Mouse (Mus musculus) c-Kit-positive CD71-positive TER-119-negative erythroid progenitor cells, embryonic 14.5 days (primary cell): ENCODE measurements at regions not wholly inside any gene's neighbourhood (a gene's known extent, or its start where the extent isn't known, plus 50 kb on each side); places are given as distances from the start of the nearest gene placed in this dataset.

Experiments
- DNase-seq: peaks from one replicate; pipeline ENCODE4 v3.0.0-alpha.2; 2013; ENCODE audit warnings: low read depth

DNA sequence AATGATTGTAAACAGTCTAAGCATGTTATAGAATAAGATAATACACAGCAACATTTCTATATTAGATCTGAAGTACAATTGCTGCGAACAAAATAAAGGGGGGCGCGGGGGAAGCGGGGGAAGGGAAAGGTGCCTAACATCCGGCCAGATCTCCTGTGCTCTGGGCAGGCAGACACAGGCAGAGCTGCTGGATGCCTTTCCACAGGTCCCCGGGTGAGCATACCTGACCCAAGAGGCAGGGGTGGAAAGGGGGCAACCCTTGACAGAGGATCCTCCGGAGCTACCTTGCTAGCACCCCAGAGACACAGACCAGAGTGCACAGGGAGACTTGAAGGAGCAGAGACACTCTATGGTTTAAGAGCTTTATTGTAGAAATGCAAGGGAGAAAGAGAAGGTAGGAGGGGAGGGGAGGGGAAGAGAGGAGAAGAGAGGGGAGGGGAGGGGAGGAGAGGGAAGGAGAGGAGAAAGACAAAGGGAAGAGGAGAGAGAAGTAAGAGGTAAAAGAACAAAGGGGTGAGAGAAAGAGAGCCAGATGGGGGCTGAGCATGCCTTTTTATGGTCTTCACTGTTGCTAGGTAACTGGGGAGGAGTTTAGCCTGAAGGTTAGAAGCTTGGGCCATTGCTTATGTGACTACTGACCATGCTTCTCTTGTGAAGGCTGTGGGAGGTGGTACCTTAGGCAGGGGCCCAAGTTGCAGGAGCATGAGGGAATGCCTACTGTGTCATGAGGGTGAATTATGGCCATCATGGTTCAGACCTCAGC lies 308.2 kb upstream of the Negr1 start:
- no peak for DNase-seq

DNA sequence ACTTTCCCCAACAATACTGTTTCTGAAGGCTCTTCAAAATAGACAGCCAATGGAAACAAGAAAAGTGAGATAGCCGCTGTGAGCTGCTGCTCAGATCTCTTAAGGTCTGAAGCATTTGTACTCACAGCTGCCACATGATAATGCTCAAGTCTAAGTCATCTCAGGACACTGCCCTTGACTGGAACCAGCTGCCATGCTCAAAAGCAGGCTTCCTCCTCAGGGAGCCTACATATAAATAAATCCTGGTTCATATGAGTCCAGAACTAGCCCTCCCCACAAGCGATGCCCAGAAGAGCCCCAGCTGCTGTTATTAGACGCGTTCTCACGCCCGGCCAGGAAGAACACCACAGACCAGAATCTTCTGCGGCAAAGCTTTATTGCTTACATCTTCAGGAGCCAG lies 304.9 kb upstream of the Negr1 start:
- DNase-seq: no peak

DNA sequence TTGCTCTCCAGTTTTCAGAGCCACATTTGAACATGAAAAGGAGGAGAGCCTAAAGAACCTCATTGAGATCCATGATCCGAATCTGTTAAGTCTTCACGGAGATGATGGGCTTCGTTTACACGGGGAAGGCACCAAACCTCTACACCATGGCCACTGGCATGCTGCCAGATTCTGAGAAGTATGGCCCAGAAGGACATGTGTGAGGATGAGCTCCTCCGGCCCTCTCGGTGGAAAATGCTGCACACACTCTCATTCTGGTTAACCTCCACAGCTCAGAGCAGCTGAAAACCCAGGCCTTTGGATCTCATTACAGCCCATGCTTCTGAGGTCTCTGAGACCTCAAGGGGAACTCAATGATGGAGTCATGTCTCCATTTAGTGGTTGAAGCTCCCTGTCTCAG lies 296.9 kb upstream of the Negr1 start:
- DNase-seq: no peak

- no peak for DNase-seq
Measured at GRCm38 (mm10) chr3:156267727-156268126, 293.9 kb upstream of the Negr1 start.

DNA sequence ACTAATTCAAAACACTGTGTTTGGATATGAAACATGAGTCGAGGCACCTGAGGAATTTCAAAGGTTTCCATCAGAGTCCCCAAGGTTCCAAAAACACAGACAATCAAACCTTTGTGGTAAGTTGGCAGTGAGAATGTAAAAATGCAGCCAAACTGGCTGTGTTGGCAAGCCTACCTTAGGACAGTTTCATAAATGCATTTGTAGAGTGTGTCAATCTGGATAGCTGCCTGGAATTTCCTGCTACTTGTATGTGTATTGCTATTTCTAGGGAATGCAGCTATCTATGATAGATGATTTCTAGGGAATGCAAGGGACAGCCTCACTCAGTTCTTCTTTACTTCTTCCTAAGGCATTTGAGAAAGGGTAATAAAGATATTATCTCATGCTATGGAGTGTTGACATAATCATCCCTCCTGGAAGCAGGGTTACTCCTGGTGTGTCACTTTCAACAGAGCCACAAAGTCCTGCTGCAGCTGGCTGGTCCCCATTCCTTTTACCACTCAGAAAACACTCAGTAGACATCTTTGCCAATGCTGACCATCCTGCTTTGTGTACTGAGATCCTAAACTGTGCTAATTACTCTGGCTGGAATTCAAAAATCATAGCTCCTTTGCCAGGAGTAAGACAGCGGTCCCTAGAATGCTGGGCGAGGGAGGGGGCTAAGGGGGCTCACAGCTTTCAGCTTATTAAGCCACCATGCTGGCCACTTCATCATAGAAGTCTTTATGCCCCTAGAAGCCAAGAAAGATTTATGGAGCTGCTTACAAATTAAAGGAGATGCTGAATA lies 261.4 kb upstream of the Negr1 start:
- DNase-seq: no peak

DNA sequence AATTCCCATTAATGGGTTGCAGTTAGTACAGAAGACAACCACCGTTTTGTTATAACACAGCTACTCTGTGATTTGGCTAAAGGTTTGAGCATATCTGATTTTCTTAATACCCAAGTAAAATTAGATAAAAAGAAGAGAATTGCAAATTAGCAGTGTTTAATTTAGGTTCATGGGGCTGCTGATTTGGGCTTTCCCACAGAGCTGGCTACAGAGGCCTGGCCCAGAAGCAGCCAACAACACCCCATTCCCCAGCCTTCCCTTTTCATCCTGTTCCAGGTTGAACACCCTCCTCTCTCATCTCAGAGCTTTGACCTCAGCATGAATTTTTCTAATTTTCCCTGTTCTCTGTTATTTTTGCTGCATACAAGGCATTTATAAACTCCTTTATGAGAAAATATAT lies 260.3 kb upstream of the Negr1 start:
- DNase-seq: no peak

DNA sequence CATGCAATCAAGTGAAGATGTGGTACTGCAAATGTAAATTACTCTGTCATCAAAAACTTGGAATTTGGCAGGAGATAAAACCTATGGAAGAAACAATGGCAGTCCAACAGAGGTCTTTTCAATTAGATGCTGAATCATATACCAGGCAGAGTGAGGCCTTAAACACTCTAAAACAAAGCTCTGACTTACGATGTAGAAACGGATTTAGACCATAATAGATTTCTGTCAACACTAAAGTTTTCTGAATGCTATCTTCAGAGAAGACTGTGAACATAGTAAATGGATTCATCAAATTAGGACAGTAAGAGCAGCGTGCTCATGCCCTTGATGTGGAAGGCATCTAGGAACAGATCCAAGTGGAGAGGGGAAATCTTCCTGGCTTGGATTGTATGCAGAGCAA lies 259.8 kb upstream of the Negr1 start:
- no peak for DNase-seq

- no peak for DNase-seq
Measured at GRCm38 (mm10) chr3:156304174-156304573, 257.4 kb upstream of the Negr1 start.

DNA sequence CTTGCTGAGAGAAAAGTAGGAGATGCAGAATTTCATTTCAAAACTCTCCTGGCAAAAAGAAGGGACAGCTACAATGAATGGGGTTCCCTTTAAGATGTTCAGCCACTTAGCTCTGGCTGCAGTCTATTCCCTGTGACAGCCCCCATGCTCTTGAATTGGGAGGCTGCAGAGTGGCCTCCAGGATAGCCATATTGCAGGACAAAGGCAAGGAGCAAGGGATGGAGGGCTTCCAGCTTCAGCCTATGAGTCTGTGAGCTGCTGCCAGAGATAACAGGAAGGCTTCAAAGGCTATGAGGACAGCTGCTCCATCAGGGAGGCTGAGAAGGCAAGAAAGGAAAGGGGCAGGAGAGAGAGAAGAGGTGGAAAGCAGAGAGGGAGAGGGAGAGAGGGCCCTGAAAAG lies 256.5 kb upstream of the Negr1 start:
- no peak for DNase-seq

DNA sequence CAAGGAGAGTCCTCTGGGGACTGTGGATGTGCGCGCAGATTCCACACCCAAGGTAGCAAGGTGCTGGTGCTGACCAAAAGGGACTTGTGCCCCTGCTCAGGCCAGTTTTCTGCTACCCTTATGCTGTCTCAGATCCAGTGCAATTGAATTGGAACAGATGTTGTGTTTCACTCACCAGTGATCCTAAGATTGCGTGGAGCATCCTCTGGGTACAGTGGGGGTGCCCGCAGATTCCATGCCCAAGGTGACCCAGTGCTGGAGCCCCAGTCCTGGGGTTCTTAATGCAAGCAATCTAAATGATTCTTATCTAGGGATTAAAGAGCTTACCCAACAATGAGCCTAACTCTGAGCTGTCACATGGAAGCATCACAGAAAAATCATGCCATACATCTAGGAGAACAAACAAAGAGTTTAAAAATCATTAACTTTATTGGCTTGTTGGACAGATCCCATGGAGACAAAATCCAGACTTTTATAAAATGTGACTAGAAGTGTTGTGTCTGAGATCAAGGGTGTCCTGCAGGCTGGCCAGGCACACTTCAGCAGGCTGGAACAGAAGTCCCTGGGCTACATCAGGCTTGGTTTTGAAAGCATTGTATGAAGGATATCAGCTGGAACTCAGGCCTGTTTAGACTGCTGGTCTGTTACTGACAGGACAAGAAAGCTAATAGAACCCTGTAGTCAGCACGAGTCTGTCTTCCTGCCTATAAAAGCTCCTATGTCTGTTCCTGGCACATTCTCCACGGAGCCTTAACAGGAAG lies 226.4 kb upstream of the Negr1 start:
- no peak for DNase-seq

- DNase-seq: no peak
Measured at GRCm38 (mm10) chr3:156341484-156341883, 220.1 kb upstream of the Negr1 start.

GRCm38 (mm10) chr3:156351727-156352126 lies 209.9 kb upstream of the Negr1 start:
- DNase-seq: no peak

DNA sequence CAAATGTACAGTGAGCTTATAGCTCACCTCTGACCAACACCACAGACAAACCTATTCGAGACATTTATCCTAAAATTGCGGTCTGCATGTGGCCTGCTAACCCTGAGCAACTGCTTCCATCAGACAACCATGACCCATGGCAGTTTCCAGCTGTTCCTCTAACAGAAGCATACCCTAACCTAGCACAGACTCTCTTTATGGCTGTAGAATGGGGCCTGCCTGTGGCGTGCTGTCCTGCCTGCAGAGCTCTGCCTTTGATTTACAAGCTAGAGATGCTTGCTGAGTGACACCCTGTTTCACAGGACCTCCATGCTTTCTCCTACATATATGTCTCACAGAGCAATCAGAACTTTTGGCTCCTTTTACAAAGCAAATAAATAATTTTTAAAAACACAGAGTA lies 208.2 kb upstream of the Negr1 start:
- DNase-seq: no peak

GRCm38 (mm10) chr3:156353841-156354473 lies 207.6 kb upstream of the Negr1 start:
- no peak for DNase-seq

GRCm38 (mm10) chr3:156368669-156369343 lies 192.8 kb upstream of the Negr1 start:
- no peak for DNase-seq

DNA sequence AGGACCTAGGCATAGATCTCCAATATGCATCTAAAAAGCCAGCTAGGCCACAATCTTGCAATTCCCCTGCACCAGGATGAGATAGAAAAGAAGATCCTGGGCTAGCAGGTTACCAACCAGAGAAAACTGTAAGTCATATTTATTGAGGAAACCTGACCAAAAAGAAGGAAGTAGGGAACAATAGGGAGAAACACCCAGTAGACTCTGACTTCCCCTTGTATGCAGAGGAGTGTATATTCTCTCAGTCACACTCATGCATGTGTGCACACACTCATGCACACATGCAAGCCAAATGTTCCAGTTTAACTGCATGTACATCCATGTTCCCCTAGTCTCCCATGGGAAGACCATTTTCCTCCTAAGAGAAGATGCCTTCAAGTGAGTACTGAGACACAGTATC lies 184.9 kb upstream of the Negr1 start:
- no peak for DNase-seq

- DNase-seq: no peak
Measured at GRCm38 (mm10) chr3:156382919-156383318, 178.7 kb upstream of the Negr1 start.

DNA sequence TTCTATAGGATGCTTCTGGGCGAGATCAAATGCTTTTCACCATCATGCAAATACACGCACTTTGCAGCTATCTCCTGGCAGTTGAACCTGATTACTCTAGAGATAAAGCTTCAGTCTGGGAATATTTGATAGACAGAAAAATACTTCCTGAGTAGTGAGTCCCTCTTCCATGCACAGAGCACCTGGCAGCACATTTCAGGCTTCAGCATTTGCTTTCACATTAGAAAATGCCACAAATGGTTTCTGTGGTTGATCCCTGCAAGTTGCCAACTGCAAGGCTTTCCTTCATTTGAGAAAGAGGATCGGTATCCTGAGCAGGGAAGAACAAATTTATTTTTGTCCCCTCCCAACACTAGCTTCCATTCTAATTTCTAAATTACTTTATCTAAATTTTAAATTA lies 155.5 kb upstream of the Negr1 start:
- DNase-seq: no peak

- no peak for DNase-seq
Measured at GRCm38 (mm10) chr3:156407112-156407511, 154.5 kb upstream of the Negr1 start.

GRCm38 (mm10) chr3:156410126-156410525 lies 151.5 kb upstream of the Negr1 start:
- no peak for DNase-seq

- no peak for DNase-seq
Measured at GRCm38 (mm10) chr3:156412757-156413156, 148.8 kb upstream of the Negr1 start.
